Mouse (Mus musculus): ENCODE results near the gene Nus1. TPM values are rescaled to one million over a fixed set of nuclear protein-coding genes. Genes with fewer than 3 reads are reported as not detected.

Gene Nus1
- 15.0 TPM for polyA plus RNA-seq (2017; shearing (Covaris generic))

GRCm38 (mm10) chr10:52417299-52417997 is at the start of gene Nus1:
Gene Nus1, plus strand, starts transcription at chr10:52417547.

DNA sequence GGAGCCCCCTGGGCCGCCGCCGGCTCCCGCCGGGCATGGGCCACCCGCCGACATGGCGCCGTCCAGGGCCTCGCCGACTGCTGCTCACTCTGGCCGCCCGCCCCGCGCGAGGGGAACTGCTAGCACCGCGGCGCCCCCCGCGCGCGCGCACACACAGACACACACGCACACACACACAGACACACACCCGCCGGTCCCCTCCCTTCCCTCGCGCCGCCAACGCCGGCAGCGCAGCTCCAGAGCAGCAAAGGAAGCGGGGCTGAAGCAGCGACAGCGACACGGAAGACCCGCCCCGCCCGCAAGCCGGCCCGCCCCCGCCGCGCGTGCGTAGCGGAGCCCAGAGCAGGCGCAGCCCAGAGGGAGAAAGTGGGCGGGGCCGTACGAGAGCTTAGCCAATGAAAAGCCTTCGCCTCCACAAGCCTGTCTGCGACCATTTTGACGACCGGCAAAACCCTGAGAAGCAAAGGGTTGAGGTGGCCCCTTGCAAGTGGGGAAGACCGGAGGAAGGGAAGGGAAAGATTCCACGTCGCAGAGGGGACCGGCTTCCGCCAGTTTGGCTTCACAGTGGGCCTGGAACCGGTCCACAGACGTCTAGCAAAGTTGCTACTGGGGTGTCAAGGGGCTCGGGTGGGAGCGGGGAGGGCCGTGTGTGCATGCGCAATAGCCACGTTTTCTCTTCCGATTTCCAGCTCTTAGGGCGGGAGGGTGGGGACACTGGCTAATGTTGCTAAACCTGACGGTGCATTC is 35.3 kb upstream of the Nus1 start, which contains the start of gene Gopc:
TSS of gene Gopc (minus strand) at position 280 of the 747 bp plus-strand sequence.

GRCm38 (mm10) chr10:52388922-52389430 is 28.4 kb upstream of the Nus1 start, which contains the start of gene Nepn:
Gene Nepn, plus strand, starts transcription at chr10:52388972.

Other genes starting within 250 kb of the Nus1 start
- not detected for gene Ros1, start 222.3 kb upstream of the Nus1 start, polyA plus RNA-seq (2017; shearing (Covaris generic))
- gene Dcbld1, start 183.9 kb upstream of the Nus1 start, polyA plus RNA-seq (2017; shearing (Covaris generic)): 0.11 TPM
- not detected for gene Gm26741, start 58.8 kb upstream of the Nus1 start, polyA plus RNA-seq (2017; shearing (Covaris generic))
- gene Gopc, start 35.4 kb upstream of the Nus1 start, polyA plus RNA-seq (2017; shearing (Covaris generic)): 30.3 TPM
- not detected for gene Nepn, start 28.6 kb upstream of the Nus1 start, polyA plus RNA-seq (2017; shearing (Covaris generic))